Mouse (Mus musculus) MEL (cell line): ENCODE data around the gene Clip3. TPM values are rescaled to one million over a fixed set of nuclear protein-coding genes. Genes with fewer than 3 reads are reported as not detected.

ENCODE experiments used
- DNase-seq: peaks from one replicate; pipeline ENCODE4 v3.0.0; 2011; ENCODE audit warnings: low read depth, low spot score
- H3K27ac ChIP-seq: 2 replicates; pipeline ENCODE4 v1.5.1; 2012; ENCODE audit warnings: low read depth, mild to moderate bottlenecking, control low read depth, low read length, moderate library complexity; ENCODE audit not compliant: control insufficient read depth
- H3K27me3 ChIP-seq, 2 experiments: fragments of 150-350 bp in 1 of 2; sonication (generic) in 1 of 2; 2 replicates each; pipeline ENCODE4 v1.6.1; 2012; ENCODE audit warnings: low read length in 2 of 2, mild to moderate bottlenecking in 2 of 2, improper control_type of control experiment in 1 of 2, moderate library complexity in 1 of 2; ENCODE audit not compliant: insufficient read depth in 2 of 2, control insufficient read depth in 1 of 2
- H3K36me3 ChIP-seq, 2 experiments: 2 replicates each; pipeline ENCODE4 v1.6.1; 2012 to 2014; ENCODE audit warnings: low read length in 2 of 2, improper control_type of control experiment in 1 of 2, inconsistent platforms in 1 of 2, mild to moderate bottlenecking in 1 of 2; ENCODE audit not compliant: insufficient read depth in 2 of 2, control insufficient read depth in 1 of 2
- H3K4me1 ChIP-seq, 2 experiments: fragments of 150-350 bp in 1 of 2; sonication (generic) in 1 of 2; 2 replicates each; pipeline ENCODE4 v1.6.1; 2012; ENCODE audit warnings: low read length in 2 of 2, improper control_type of control experiment in 1 of 2, mild to moderate bottlenecking in 1 of 2; ENCODE audit not compliant: insufficient read depth in 2 of 2, control insufficient read depth in 1 of 2
- H3K4me3 ChIP-seq, 2 experiments: fragments of 150-350 bp in 1 of 2; sonication (generic) in 1 of 2; 2 replicates each; pipeline ENCODE4 v1.5.1; 2012; ENCODE audit warnings: low read depth in 2 of 2, low read length in 2 of 2, mild to moderate bottlenecking in 2 of 2, moderate library complexity in 2 of 2, control low read depth in 1 of 2, improper control_type of control experiment in 1 of 2; ENCODE audit not compliant: control insufficient read depth in 1 of 2, insufficient read depth in 1 of 2
- H3K79me2 ChIP-seq: 2 replicates; pipeline ENCODE4 v1.6.1; 2012; ENCODE audit warnings: mild to moderate bottlenecking, low read length, moderate library complexity; ENCODE audit not compliant: control insufficient read depth, poor library complexity, insufficient read depth
- H3K9ac ChIP-seq: 2 replicates; pipeline ENCODE4 v1.6.1; 2012; ENCODE audit warnings: low read depth, mild to moderate bottlenecking, control low read depth, low read length, moderate library complexity; ENCODE audit not compliant: control insufficient read depth, poor library complexity, severe bottlenecking
- H3K9me3 ChIP-seq: fragments of 150-350 bp; sonication (generic); replicated peaks from 2 replicates; pipeline ENCODE4 v1.6.1; 2012; ENCODE audit warnings: mild to moderate bottlenecking, low read length, improper control_type of control experiment, moderate library complexity; ENCODE audit not compliant: insufficient read depth
- BHLHE40 ChIP-seq: IDR thresholded peaks from 2 replicates; pipeline ENCODE4 v1.6.1; 2012; ENCODE audit warnings: low read depth, mild to moderate bottlenecking, inconsistent platforms, low read length, improper control_type of control experiment, borderline replicate concordance
- CHD1 ChIP-seq: IDR thresholded peaks from 2 replicates; pipeline ENCODE4 v1.6.1; 2012; ENCODE audit warnings: low read depth, mild to moderate bottlenecking, inconsistent platforms, low read length, improper control_type of control experiment
- CTCF ChIP-seq, 3 experiments: IDR thresholded peaks in 2 of 3; conservative IDR thresholded peaks in 1 of 3; 2 replicates each; pipeline ENCODE4 v1.5.1; 2011 to 2012; ENCODE audit warnings: low read length in 3 of 3, low read depth in 2 of 3, mild to moderate bottlenecking in 2 of 3, improper control_type of control experiment in 1 of 3, inconsistent platforms in 1 of 3, mixed read lengths in 1 of 3, moderate library complexity in 1 of 3; ENCODE audit not compliant: control insufficient read depth in 1 of 3, insufficient read depth in 1 of 3, poor library complexity in 1 of 3, severe bottlenecking in 1 of 3
- E2F4 ChIP-seq: IDR thresholded peaks from 2 replicates; pipeline ENCODE4 v1.6.1; 2011; ENCODE audit warnings: low read depth, low read length, improper control_type of control experiment, borderline replicate concordance
- GABPA ChIP-seq: IDR thresholded peaks from 2 replicates; pipeline ENCODE4 v1.6.1; 2012; ENCODE audit warnings: low read depth, mild to moderate bottlenecking, inconsistent platforms, low read length, improper control_type of control experiment, moderate library complexity
- JUND ChIP-seq: IDR thresholded peaks from 2 replicates; pipeline ENCODE4 v1.6.1; 2011; ENCODE audit warnings: low read depth, mild to moderate bottlenecking, improper control_type of control experiment, low read length
- KAT2A ChIP-seq: conservative IDR thresholded peaks from 2 replicates; pipeline ENCODE4 v1.6.1; 2012; ENCODE audit warnings: low read depth, low read length, improper control_type of control experiment, inconsistent platforms
- MAFK ChIP-seq: IDR thresholded peaks from 2 replicates; pipeline ENCODE4 v1.6.1; 2011; ENCODE audit warnings: low read depth, mild to moderate bottlenecking, low read length, improper control_type of control experiment, borderline replicate concordance
- MAZ ChIP-seq: IDR thresholded peaks from 2 replicates; pipeline ENCODE4 v1.6.1; 2012; ENCODE audit warnings: low read depth, mild to moderate bottlenecking, inconsistent platforms, low read length, improper control_type of control experiment
- MEF2A ChIP-seq: IDR thresholded peaks from 2 replicates; pipeline ENCODE4 v1.6.1; 2014; ENCODE audit warnings: low read depth, mild to moderate bottlenecking, inconsistent platforms, low read length, improper control_type of control experiment; ENCODE audit not compliant: poor library complexity, insufficient replicate concordance, severe bottlenecking; ENCODE audit errors: extremely low read depth
- MXI1 ChIP-seq: IDR thresholded peaks from 2 replicates; pipeline ENCODE4 v1.6.1; 2011; ENCODE audit warnings: mild to moderate bottlenecking, low read depth, low read length, improper control_type of control experiment
- NELFE ChIP-seq: IDR thresholded peaks from 2 replicates; pipeline ENCODE4 v1.6.1; 2011; ENCODE audit warnings: low read depth, low read length, improper control_type of control experiment
- POLR2AphosphoS2 ChIP-seq: IDR thresholded peaks from 2 replicates; pipeline ENCODE4 v1.6.1; 2011; ENCODE audit warnings: low read length, improper control_type of control experiment
- SIN3A ChIP-seq: IDR thresholded peaks from 2 replicates; pipeline ENCODE4 v1.6.1; 2012; ENCODE audit warnings: low read length, improper control_type of control experiment, inconsistent platforms
- TCF12 ChIP-seq: IDR thresholded peaks from 2 replicates; pipeline ENCODE4 v1.6.1; 2014; ENCODE audit warnings: low read depth, mild to moderate bottlenecking, inconsistent platforms, low read length, improper control_type of control experiment, moderate library complexity
- UBTF ChIP-seq: IDR thresholded peaks from 2 replicates; pipeline ENCODE4 v1.6.1; 2012; ENCODE audit warnings: low read depth, mild to moderate bottlenecking, inconsistent platforms, low read length, improper control_type of control experiment, moderate library complexity, borderline replicate concordance; ENCODE audit not compliant: insufficient read depth
- USF1 ChIP-seq: IDR thresholded peaks from 2 replicates; pipeline ENCODE4 v1.6.1; 2014; ENCODE audit warnings: low read depth, mild to moderate bottlenecking, inconsistent platforms, low read length, improper control_type of control experiment, moderate library complexity
- USF2 ChIP-seq, 2 experiments: IDR thresholded peaks; 2 replicates each; pipeline ENCODE4 v1.6.1; 2011 to 2012; ENCODE audit warnings: improper control_type of control experiment in 2 of 2, low read length in 2 of 2, borderline replicate concordance in 1 of 2, inconsistent platforms in 1 of 2, low read depth in 1 of 2, mild to moderate bottlenecking in 1 of 2; ENCODE audit not compliant: insufficient read depth in 1 of 2
- ZC3H11A ChIP-seq: IDR thresholded peaks from 2 replicates; pipeline ENCODE4 v1.6.1; 2012; ENCODE audit warnings: low read depth, mild to moderate bottlenecking, inconsistent platforms, low read length, improper control_type of control experiment
- polyA plus RNA-seq, 2 experiments: library from polyadenylated mRNA; stranded (reverse) in 1 of 2; unstranded in 1 of 2; fragments of >175 nt in 1 of 2; fragments of >200 nt in 1 of 2; gene quantifications; 2 replicates each; pipeline versions ENCODE4 v1.2.1 to v1.2.4; 2012; ENCODE audit warnings: low replicate concordance in 2 of 2, low read depth in 1 of 2; ENCODE audit not compliant: insufficient read length in 2 of 2, insufficient read depth in 1 of 2, missing spikeins in 1 of 2
- total RNA-seq: library from RNA; depleted of rRNA; stranded (reverse); fragments of 300-350 nt; gene quantifications from 2 replicates; pipeline ENCODE4 v1.2.3, GENCODE M21; 2012

Gene Clip3
- total and polyA plus RNA-seq, 3 experiments, result 0.19 TPM; not detected in 2

- H3K9ac ChIP-seq, result no peak overlapping the region
- no peak overlapping the region for H3K4me3 ChIP-seq
- no peak for DNase-seq
- H3K36me3 ChIP-seq, result no peaks in the 10 kb centered on the region
- no peak for TF ChIP-seq MEF2A
- no peak for TF ChIP-seq TCF12
- TF ChIP-seq USF2 (IDR thresholded peaks at IDR 0.05; ENCODE audit: borderline replicate concordance in 1 of 2, insufficient read depth in 1 of 2, low read depth in 1 of 2, low read length in 2 of 2), result no peak
- TF ChIP-seq NELFE, result no peak
- no peak for TF ChIP-seq UBTF
- no peak for TF ChIP-seq SIN3A
- no peak for TF ChIP-seq CTCF (IDR thresholded peaks at IDR 0.05 in 2 of 3, conservative IDR thresholded peaks at IDR 0.05 in 1 of 3; ENCODE audit: control insufficient read depth in 1 of 3, insufficient read depth in 1 of 3, low read depth in 2 of 3, low read length in 3 of 3, poor library complexity in 1 of 3, severe bottlenecking in 1 of 3)
- TF ChIP-seq USF1, result no peak
- TF ChIP-seq CHD1, result no peak
- no peak for TF ChIP-seq JUND
- TF ChIP-seq MXI1, result no peak
- no peak for TF ChIP-seq MAZ
- TF ChIP-seq GABPA, result no peak
- no peak for TF ChIP-seq KAT2A
- TF ChIP-seq E2F4, result no peak
- no peak for TF ChIP-seq ZC3H11A
- TF ChIP-seq POLR2AphosphoS2, result no peak
- no peak for TF ChIP-seq BHLHE40
- H3K27ac ChIP-seq, result no peak overlapping the region
- no peaks in the 10 kb centered on the region for H3K4me1 ChIP-seq
- no peaks in the 10 kb centered on the region for H3K79me2 ChIP-seq
- H3K9me3 ChIP-seq, result no peaks in the 10 kb centered on the region
- no peaks in the 10 kb centered on the region; a peak in 1 of 4 replicates for H3K27me3 ChIP-seq
Measured at GRCm38 (mm10) chr7:30339432-30340109, 48.0 kb downstream of the Clip3 start.

- TF ChIP-seq MXI1, result peak; percentile 78
- peak; percentile 82 for TF ChIP-seq SIN3A
- TF ChIP-seq MAFK, result no peak
- TF ChIP-seq, all 39 proteins: peak for 2
- H3K4me1 ChIP-seq, result no peaks in the 10 kb centered on the region
- H3K36me3 ChIP-seq, result no peaks in the 10 kb centered on the region
- no peak overlapping the region for H3K27ac ChIP-seq
- peak; percentile 73 for DNase-seq
- H3K9ac ChIP-seq, result no peak overlapping the region
- peaks cover 0 to 2% of the 10 kb centered on the region in 2 experiments; a peak in 2 of 4 replicates for H3K27me3 ChIP-seq
- no peak overlapping the region for H3K4me3 ChIP-seq
- H3K79me2 ChIP-seq, result no peaks in the 10 kb centered on the region
- no peaks in the 10 kb centered on the region for H3K9me3 ChIP-seq
Measured at GRCm38 (mm10) chr7:30346635-30347379, 55.3 kb downstream of the Clip3 start.
